Mouse (Mus musculus): Measurements from ENCODE around the gene Actl6b.

GRCm38 (mm10) chr5:137566416-137566815 lies 13.1 kb downstream of the Actl6b start:
- TF ChIP-seq CTCF (IDR thresholded peaks at IDR 0.05; ENCODE audit: low read depth) (no peak), EP300 (IDR thresholded peaks at IDR 0.05; ENCODE audit: low read depth) (no peak)

All from liver, embryonic 14.5 days (tissue).